ENCODE assay signal across 40 mouse cellular contexts in the genomic region with DNA sequence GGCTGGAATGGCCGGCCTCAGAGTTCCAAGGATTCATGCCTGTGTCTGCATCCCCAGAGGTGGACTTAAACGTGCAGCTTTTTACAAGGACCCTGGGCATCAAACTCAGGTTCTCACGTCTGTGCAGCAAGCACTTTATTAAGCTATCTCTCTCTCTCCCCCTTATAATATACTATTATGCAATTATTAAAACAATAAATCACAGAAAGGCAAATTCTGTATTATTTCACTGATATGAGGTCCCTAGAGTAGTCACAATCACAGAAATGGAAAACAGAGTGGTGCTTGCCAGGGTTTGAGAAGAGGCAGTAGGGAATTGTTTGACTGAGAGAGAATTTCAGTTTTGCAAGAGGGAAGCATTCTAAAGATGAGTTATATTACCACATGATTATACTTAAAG. TPM values are rescaled to one million over a fixed set of nuclear protein-coding genes. Genes with fewer than 3 reads are reported as not detected.
DNase-seq lines count a peak whose midpoint lies in the region; ATAC-seq and TF ChIP-seq lines count a peak whose summit lies in the region.
"Had no signal": no experiment of that assay in that cellular context is flagged by ENCODE, and none has a peak within 500 bp of the region (broad histone marks: within the 10 kb centered on the region; RNA-seq: fewer than 3 reads in every experiment).

No protein-coding gene starts in this region.

- H3K27me3 ChIP-seq in neural tube, embryonic 13.5 days: no peaks in the 10 kb centered on the region
- no peaks in the 10 kb centered on the region for H3K27me3 ChIP-seq in embryonic facial prominence, embryonic 12.5 days
- no peaks in the 10 kb centered on the region for H3K27me3 ChIP-seq in limb, embryonic 12.5 days
- no peaks in the 10 kb centered on the region for H3K27me3 ChIP-seq in neural tube, embryonic 15.5 days (replicated peaks)
- H3K27me3 ChIP-seq: forebrain, embryonic 13.5 days; liver, embryonic 12.5 days; midbrain, embryonic 12.5 days had no signal

- H3K4me2 ChIP-seq in neural tube, embryonic 13.5 days: no peak overlapping the region
- H3K4me2 ChIP-seq in embryonic facial prominence, embryonic 12.5 days (replicated peaks): no peak overlapping the region
- no peak overlapping the region for H3K4me2 ChIP-seq in limb, embryonic 12.5 days
- H3K4me2 ChIP-seq in neural tube, embryonic 15.5 days: no peak overlapping the region
- H3K4me2 ChIP-seq: forebrain, embryonic 13.5 days; heart, embryonic 12.5 days; kidney, embryonic 15.5 days; liver, embryonic 12.5 days; midbrain, embryonic 12.5 days had no signal

- H3K4me1 ChIP-seq in neural tube, embryonic 13.5 days (replicated peaks): peaks cover 13% of the 10 kb centered on the region
- H3K4me1 ChIP-seq in embryonic facial prominence, embryonic 12.5 days: peaks cover 27% of the 10 kb centered on the region
- H3K4me1 ChIP-seq in limb, embryonic 12.5 days (replicated peaks): peaks cover 60% of the 10 kb centered on the region
- H3K4me1 ChIP-seq in neural tube, embryonic 15.5 days: peaks cover 10% of the 10 kb centered on the region
- H3K4me1 ChIP-seq: liver, embryonic 12.5 days had no signal

- intact Hi-C loops in gastrocnemius, adult 2 months (cut with DNase I): no loop called here

- no peak overlapping the region for H3K27ac ChIP-seq in neural tube, embryonic 13.5 days (replicated peaks)
- peak overlapping the region; percentile 71 for H3K27ac ChIP-seq in embryonic facial prominence, embryonic 12.5 days
- peak overlapping the region; percentile 57; the same call in 1 of the 2 replicates for H3K27ac ChIP-seq in limb, embryonic 12.5 days
- H3K27ac ChIP-seq in neural tube, embryonic 15.5 days (replicated peaks): peak overlapping the region; percentile 61
- no peak overlapping the region for H3K27ac ChIP-seq in gastrocnemius, adult 2 months
- H3K27ac ChIP-seq: forebrain, embryonic 13.5 days; heart, adult 2 months; kidney, embryonic 15.5 days; liver, embryonic 12.5 days; midbrain, embryonic 12.5 days had no signal

- H3K36me3 ChIP-seq in neural tube, embryonic 13.5 days: no peaks in the 10 kb centered on the region
- H3K36me3 ChIP-seq in embryonic facial prominence, embryonic 12.5 days: no peaks in the 10 kb centered on the region
- no peaks in the 10 kb centered on the region for H3K36me3 ChIP-seq in limb, embryonic 12.5 days
- H3K36me3 ChIP-seq in neural tube, embryonic 15.5 days: no peaks in the 10 kb centered on the region
- H3K36me3 ChIP-seq: heart, embryonic 12.5 days; kidney, embryonic 15.5 days; liver, embryonic 12.5 days; midbrain, embryonic 12.5 days had no signal

- 55% methylated on average over 3 of the region's 3 CpGs for WGBS in neural tube, embryonic 13.5 days
- WGBS in embryonic facial prominence, embryonic 12.5 days: 27% methylated on average over 3 of the region's 3 CpGs
- 15% methylated on average over 3 of the region's 3 CpGs for WGBS in limb, embryonic 12.5 days
- WGBS in neural tube, embryonic 15.5 days: 51% methylated on average over 3 of the region's 3 CpGs

- no peak overlapping the region for H3K4me3 ChIP-seq in neural tube, embryonic 13.5 days
- no peak overlapping the region for H3K4me3 ChIP-seq in embryonic facial prominence, embryonic 12.5 days
- no peak overlapping the region for H3K4me3 ChIP-seq in limb, embryonic 12.5 days (replicated peaks)
- H3K4me3 ChIP-seq in neural tube, embryonic 15.5 days (replicated peaks): no peak overlapping the region
- no peak overlapping the region for H3K4me3 ChIP-seq in gastrocnemius, adult 2 months
- H3K4me3 ChIP-seq: forebrain, embryonic 13.5 days; heart, adult 2 months; heart, embryonic 12.5 days; kidney, embryonic 15.5 days; liver, embryonic 12.5 days; midbrain, embryonic 12.5 days had no signal

- DNase-seq in neural tube, embryonic 10.5 days (ENCODE audit: extremely low spot score, low spot score): no peak
- no peak for DNase-seq in adrenal gland, postnatal 4 days (ENCODE audit: low spot score in 2 of 2)
- DNase-seq in gastrocnemius, adult 2 months: no peak
- DNase-seq: adrenal gland, postnatal 25 days; cerebellum, adult 18-20 months; cerebellum, postnatal 14 days; gastrocnemius, postnatal 25 days; heart, adult 2 months; heart, postnatal 14 days; kidney, adult 18-20 months; kidney, postnatal 25 days; liver, postnatal 0 days; lung, postnatal 36 days; thymus, adult 18-20 months; thymus, postnatal 36 days had no signal

- no peak overlapping the region for H3K9ac ChIP-seq in neural tube, embryonic 13.5 days
- H3K9ac ChIP-seq in embryonic facial prominence, embryonic 12.5 days: no peak overlapping the region
- no peak overlapping the region for H3K9ac ChIP-seq in limb, embryonic 12.5 days (replicated peaks)
- no peak overlapping the region for H3K9ac ChIP-seq in neural tube, embryonic 15.5 days (replicated peaks)
- H3K9ac ChIP-seq: forebrain, embryonic 13.5 days; heart, embryonic 12.5 days; kidney, embryonic 15.5 days; liver, embryonic 12.5 days; liver, postnatal 0 days; midbrain, embryonic 12.5 days had no signal

- H3K9me3 ChIP-seq in neural tube, embryonic 13.5 days: no peaks in the 10 kb centered on the region
- H3K9me3 ChIP-seq in embryonic facial prominence, embryonic 12.5 days: no peaks in the 10 kb centered on the region
- no peaks in the 10 kb centered on the region for H3K9me3 ChIP-seq in limb, embryonic 12.5 days
- H3K9me3 ChIP-seq in neural tube, embryonic 15.5 days (replicated peaks): no peaks in the 10 kb centered on the region
- H3K9me3 ChIP-seq: forebrain, embryonic 13.5 days; heart, embryonic 12.5 days; kidney, embryonic 15.5 days; liver, embryonic 12.5 days; midbrain, embryonic 12.5 days had no signal

- TF ChIP-seq CTCF in gastrocnemius, adult 2 months (IDR thresholded peaks at IDR 0.05): no peak

- peak; percentile 36; the same call in 1 of the 2 replicates for ATAC-seq in neural tube, embryonic 13.5 days (ENCODE audit: low read depth)
- no peak for ATAC-seq in embryonic facial prominence, embryonic 12.5 days (ENCODE audit: insufficient number of reproducible peaks, insufficient read depth, low FRiP score, low TSS enrichment)
- ATAC-seq in limb, embryonic 12.5 days (ENCODE audit: insufficient number of reproducible peaks, insufficient read depth, low FRiP score, low TSS enrichment, low read depth): no peak
- peak; percentile 85 for ATAC-seq in neural tube, embryonic 15.5 days (ENCODE audit: low FRiP score)
- ATAC-seq: CD4-positive, CD25-positive, alpha-beta regulatory T cell, adult 4 months; forebrain, embryonic 13.5 days; hindbrain, embryonic 16.5 days; liver, embryonic 12.5 days; liver, postnatal 0 days had no signal

RNA-seq across cellular contexts. Expression of a gene that starts 11.1 kb away (rescaled TPM):
- not detected in 2 replicates for polyA plus RNA-seq in neural tube, embryonic 13.5 days (2015; fragmentation: Nextera tagmentation; extraction: Ambion mirVana)
- polyA plus RNA-seq in embryonic facial prominence, embryonic 12.5 days (2016; fragmentation: Nextera tagmentation; extraction: Ambion mirVana): not detected in 2 replicates
- not detected in 2 replicates for polyA plus RNA-seq in limb, embryonic 12.5 days (2016; fragmentation: Nextera tagmentation; extraction: Ambion mirVana)
- not detected in 2 replicates for polyA plus RNA-seq in neural tube, embryonic 15.5 days (2015; fragmentation: Nextera tagmentation; extraction: Ambion mirVana)
- not detected for total RNA-seq in adrenal gland, postnatal 4 days (2021)
- not detected for total RNA-seq in gastrocnemius, adult 2 months (2021)
- total RNA-seq: adrenal gland, adult 18-20 months; adrenal gland, postnatal 25 days; gastrocnemius, postnatal 25 days; heart, adult 2 months; heart, postnatal 14 days; layer of hippocampus, adult 18-20 months; layer of hippocampus, postnatal 25 days; left cerebral cortex, adult 8-10 months; left cerebral cortex, postnatal 36 days; megakaryocyte, adult 5-6 weeks; monocyte, adult 5-6 weeks had no signal
- polyA plus RNA-seq: brain, embryonic 14.5 days; CD4-positive, CD25-positive, alpha-beta regulatory T cell, adult 4 months; cortical plate, adult 2 months; forebrain, embryonic 13.5 days; heart, adult 2 months; heart, embryonic 12.5 days; hindbrain, embryonic 11.5 days; hindbrain, embryonic 16.5 days; intestine, embryonic 14.5 days; kidney, embryonic 15.5 days; liver, embryonic 12.5 days; liver, postnatal 0 days; lung, embryonic 16.5 days; midbrain, embryonic 12.5 days; small intestine, adult 2 months; stomach, embryonic 16.5 days had no signal

RNA-seq across cellular contexts. Expression of a gene that starts 29.2 kb away (rescaled TPM):
- 25.1 and 25.8 TPM in 2 replicates for polyA plus RNA-seq in neural tube, embryonic 13.5 days (2015; fragmentation: Nextera tagmentation; extraction: Ambion mirVana)
- 6.2 and 6.4 TPM in 2 replicates for polyA plus RNA-seq in embryonic facial prominence, embryonic 12.5 days (2016; fragmentation: Nextera tagmentation; extraction: Ambion mirVana)
- polyA plus RNA-seq in limb, embryonic 12.5 days (2016; fragmentation: Nextera tagmentation; extraction: Ambion mirVana): 4.4 and 5.1 TPM in 2 replicates
- 25.6 and 30.2 TPM in 2 replicates for polyA plus RNA-seq in neural tube, embryonic 15.5 days (2015; fragmentation: Nextera tagmentation; extraction: Ambion mirVana)
- 1 to 10 TPM; 1.3 TPM for total RNA-seq in adrenal gland, postnatal 4 days (2021)
- total RNA-seq in gastrocnemius, adult 2 months (2021): not detected
- total RNA-seq: gastrocnemius, postnatal 25 days; heart, adult 2 months; heart, postnatal 14 days had no signal

RNA-seq across cellular contexts. Expression of a gene that starts 29.3 kb away (rescaled TPM):
- polyA plus RNA-seq in neural tube, embryonic 13.5 days (2015; fragmentation: Nextera tagmentation; extraction: Ambion mirVana): 15.9 and 17.7 TPM in 2 replicates
- 20.9 and 21.4 TPM in 2 replicates for polyA plus RNA-seq in embryonic facial prominence, embryonic 12.5 days (2016; fragmentation: Nextera tagmentation; extraction: Ambion mirVana)
- 19.3 and 19.4 TPM in 2 replicates for polyA plus RNA-seq in limb, embryonic 12.5 days (2016; fragmentation: Nextera tagmentation; extraction: Ambion mirVana)
- 15.5 and 16.9 TPM in 2 replicates for polyA plus RNA-seq in neural tube, embryonic 15.5 days (2015; fragmentation: Nextera tagmentation; extraction: Ambion mirVana)
- total RNA-seq in adrenal gland, postnatal 4 days (2021): 10 to 100 TPM; 14.8 to 16.7 TPM
- total RNA-seq in gastrocnemius, adult 2 months (2021): 1 to 10 TPM; 9.0 to 9.1 TPM

RNA-seq across cellular contexts. Expression of a gene that starts 40.9 kb away (rescaled TPM):
- 1.1 and 1.6 TPM in 2 replicates for polyA plus RNA-seq in neural tube, embryonic 13.5 days (2015; fragmentation: Nextera tagmentation; extraction: Ambion mirVana)
- polyA plus RNA-seq in embryonic facial prominence, embryonic 12.5 days (2016; fragmentation: Nextera tagmentation; extraction: Ambion mirVana): 1.2 and 1.3 TPM in 2 replicates
- 1.3 and 1.5 TPM in 2 replicates for polyA plus RNA-seq in limb, embryonic 12.5 days (2016; fragmentation: Nextera tagmentation; extraction: Ambion mirVana)
- 0.89 and 0.97 TPM in 2 replicates for polyA plus RNA-seq in neural tube, embryonic 15.5 days (2015; fragmentation: Nextera tagmentation; extraction: Ambion mirVana)
- total RNA-seq in adrenal gland, postnatal 4 days (2021): under 1 TPM; 0.31 to 0.39 TPM
- total RNA-seq in gastrocnemius, adult 2 months (2021): not detected
- total RNA-seq: gastrocnemius, postnatal 25 days; heart, adult 2 months; heart, postnatal 14 days; monocyte, adult 5-6 weeks had no signal
- polyA plus RNA-seq: CD4-positive, CD25-positive, alpha-beta regulatory T cell, adult 4 months had no signal

RNA-seq across cellular contexts. Expression of a gene that starts 41.1 kb away (rescaled TPM):
- polyA plus RNA-seq in neural tube, embryonic 13.5 days (2015; fragmentation: Nextera tagmentation; extraction: Ambion mirVana): 18.6 and 21.2 TPM in 2 replicates
- polyA plus RNA-seq in embryonic facial prominence, embryonic 12.5 days (2016; fragmentation: Nextera tagmentation; extraction: Ambion mirVana): 20.3 and 23.6 TPM in 2 replicates
- polyA plus RNA-seq in limb, embryonic 12.5 days (2016; fragmentation: Nextera tagmentation; extraction: Ambion mirVana): 23.2 TPM in 2 replicates
- 15.0 and 15.7 TPM in 2 replicates for polyA plus RNA-seq in neural tube, embryonic 15.5 days (2015; fragmentation: Nextera tagmentation; extraction: Ambion mirVana)
- total RNA-seq in adrenal gland, postnatal 4 days (2021): 1 to 10 TPM; 5.9 to 6.5 TPM
- 1 to 10 TPM; 1.2 to 1.3 TPM for total RNA-seq in gastrocnemius, adult 2 months (2021)

Comparison
In these comparisons a context has a peak if more than half of its experiments do, and no peak if none do; other contexts are left out.
1. H3K27ac ChIP-seq: peak in embryonic facial prominence, embryonic 12.5 days (single experiment), limb, embryonic 12.5 days (single experiment) and neural tube, embryonic 15.5 days (single experiment); none in neural tube, embryonic 13.5 days (single experiment) and gastrocnemius, adult 2 months (single experiment).
2. ATAC-seq: peak in neural tube, embryonic 13.5 days (single experiment) and neural tube, embryonic 15.5 days (single experiment); none in embryonic facial prominence, embryonic 12.5 days (single experiment) and limb, embryonic 12.5 days (single experiment).